Mouse (Mus musculus): ENCODE data around the gene Amt.
"Not testable (repeated sequence)": the region's sequence is repeated elsewhere in the genome, so short reads cannot be mapped to it uniquely, and the experiment has no call there.

Amt gene

DNA sequence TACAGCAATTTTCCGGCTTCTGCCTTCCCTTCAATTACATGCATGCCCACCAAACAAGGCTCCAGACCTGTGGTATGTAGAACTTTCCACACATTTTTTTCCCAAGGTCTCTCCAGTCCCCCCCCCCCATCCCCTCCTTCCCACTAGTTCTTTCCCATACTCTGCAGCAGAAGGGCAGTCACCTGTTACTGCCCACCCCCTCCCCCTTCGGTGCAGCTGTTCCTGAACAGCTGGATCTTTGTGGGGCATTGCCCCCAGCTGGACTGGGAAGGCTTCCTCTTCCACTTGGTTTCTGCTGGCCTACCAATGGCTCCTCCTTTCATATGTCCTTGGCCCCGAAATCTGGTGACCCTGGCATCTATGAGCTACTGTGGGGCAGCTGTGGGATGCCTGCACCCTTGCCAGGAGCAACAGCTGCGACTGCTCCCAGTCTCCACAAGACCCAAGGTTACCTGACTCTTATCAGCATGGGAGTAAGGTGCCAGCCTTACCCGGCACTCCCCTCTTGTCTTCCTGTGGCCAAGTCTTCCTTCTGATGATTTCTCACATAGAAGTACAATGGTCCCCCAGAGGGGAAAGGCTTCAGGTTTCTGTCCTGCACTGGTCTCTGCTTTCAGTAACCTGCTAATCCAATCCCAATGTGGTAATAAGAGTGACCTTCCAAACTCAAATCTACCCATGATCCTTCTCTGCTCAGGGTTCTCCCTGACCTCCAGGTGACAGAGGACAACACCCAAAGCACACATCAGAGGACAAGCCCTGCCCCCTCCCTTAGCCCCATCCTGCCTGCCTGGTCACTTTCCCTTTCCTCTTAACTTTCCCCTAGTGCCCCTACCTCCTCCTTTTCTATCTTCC, 21.9 kb upstream of the Amt start:
- Histone ChIP-seq H3K4me1 (replicated peaks; ENCODE audit: low read depth, low read length) (peaks cover 54% of the 10 kb centered on the region), H3K4me3 (replicated peaks; ENCODE audit: low read length) (no peak overlapping the region), H3K36me3 (ENCODE audit: insufficient read depth, low read length) (no peaks in the 10 kb centered on the region), H3K27me3 (ENCODE audit: insufficient read depth, low read length) (0 out of 2 replicates have a peak, but pooled peaks cover 3% of the 10 kb centered on the region), H3K9me3 (ENCODE audit: low read length) (no peaks in the 10 kb centered on the region)
- TF ChIP-seq CTCF (conservative IDR thresholded peaks at IDR 0.05; ENCODE audit: low read length) (no peak), NANOG (IDR thresholded peaks at IDR 0.05; ENCODE audit: borderline replicate concordance, low read length) (no peak), POU5F1 (IDR thresholded peaks at IDR 0.05; ENCODE audit: borderline replicate concordance, low read length) (no peak)

GRCm38 (mm10) chr9:108275331-108275659, 21.4 kb upstream of the Amt start:
- no peaks in the 10 kb centered on the region for H3K9me3 ChIP-seq (ENCODE audit: low read length)
- H3K4me3 ChIP-seq (replicated peaks; ENCODE audit: low read length), result no peak overlapping the region
- no peaks in the 10 kb centered on the region for H3K36me3 ChIP-seq (ENCODE audit: insufficient read depth, low read length)
- TF ChIP-seq POU5F1 (IDR thresholded peaks at IDR 0.05; ENCODE audit: borderline replicate concordance, low read length), result no peak
- TF ChIP-seq CTCF (conservative IDR thresholded peaks at IDR 0.05; ENCODE audit: low read length), result no peak
- no peak for TF ChIP-seq NANOG (IDR thresholded peaks at IDR 0.05; ENCODE audit: borderline replicate concordance, low read length)
- H3K4me1 ChIP-seq (replicated peaks; ENCODE audit: low read depth, low read length), result peaks cover 54% of the 10 kb centered on the region
- H3K27me3 ChIP-seq (ENCODE audit: insufficient read depth, low read length), result 0 out of 2 replicates have a peak, but pooled peaks cover 3% of the 10 kb centered on the region

GRCm38 (mm10) chr9:108278697-108279450, 17.8 kb upstream of the Amt start:
- Histone ChIP-seq H3K4me3 (replicated peaks; ENCODE audit: low read length) (no peak overlapping the region), H3K4me1 (replicated peaks; ENCODE audit: low read depth, low read length) (peaks cover 30% of the 10 kb centered on the region)
- TF ChIP-seq CTCF (conservative IDR thresholded peaks at IDR 0.05; ENCODE audit: low read length) (peak; percentile 96), POU5F1 (IDR thresholded peaks at IDR 0.05; ENCODE audit: borderline replicate concordance, low read length) (no peak)

GRCm38 (mm10) chr9:108280071-108280828, 16.4 kb upstream of the Amt start:
- Histone ChIP-seq H3K36me3 (ENCODE audit: insufficient read depth, low read length) (no peaks in the 10 kb centered on the region), H3K4me1 (replicated peaks; ENCODE audit: low read depth, low read length) (peaks cover 18% of the 10 kb centered on the region), H3K27me3 (ENCODE audit: insufficient read depth, low read length) (no peaks in the 10 kb centered on the region), H3K4me3 (replicated peaks; ENCODE audit: low read length) (no peak overlapping the region), H3K9me3 (ENCODE audit: low read length) (no peaks in the 10 kb centered on the region)
- no peak for TF ChIP-seq POU5F1 (IDR thresholded peaks at IDR 0.05; ENCODE audit: borderline replicate concordance, low read length)
- TF ChIP-seq NANOG (IDR thresholded peaks at IDR 0.05; ENCODE audit: borderline replicate concordance, low read length), result no peak
- TF ChIP-seq CTCF (conservative IDR thresholded peaks at IDR 0.05; ENCODE audit: low read length), result no peak

More at GRCm38 (mm10) chr9:108278697-108279450, 17.8 kb upstream of the Amt start:
- Histone ChIP-seq H3K27me3 (ENCODE audit: insufficient read depth, low read length) (no peaks in the 10 kb centered on the region), H3K36me3 (ENCODE audit: insufficient read depth, low read length) (no peaks in the 10 kb centered on the region), H3K9me3 (ENCODE audit: low read length) (no peaks in the 10 kb centered on the region)

GRCm38 (mm10) chr9:108284410-108284809, 12.2 kb upstream of the Amt start:
- H3K4me1 ChIP-seq (replicated peaks; ENCODE audit: low read depth, low read length), result peaks cover 24% of the 10 kb centered on the region
- H3K27me3 ChIP-seq (ENCODE audit: insufficient read depth, low read length), result no peaks in the 10 kb centered on the region
- no peak overlapping the region for H3K4me3 ChIP-seq (replicated peaks; ENCODE audit: low read length)
- H3K9me3 ChIP-seq (ENCODE audit: low read length), result no peaks in the 10 kb centered on the region
- no peaks in the 10 kb centered on the region for H3K36me3 ChIP-seq (ENCODE audit: insufficient read depth, low read length)
- no peak for TF ChIP-seq NANOG (IDR thresholded peaks at IDR 0.05; ENCODE audit: borderline replicate concordance, low read length)
- peak; percentile 86 for TF ChIP-seq CTCF (conservative IDR thresholded peaks at IDR 0.05; ENCODE audit: low read length)
- no peak for TF ChIP-seq POU5F1 (IDR thresholded peaks at IDR 0.05; ENCODE audit: borderline replicate concordance, low read length)

DNA sequence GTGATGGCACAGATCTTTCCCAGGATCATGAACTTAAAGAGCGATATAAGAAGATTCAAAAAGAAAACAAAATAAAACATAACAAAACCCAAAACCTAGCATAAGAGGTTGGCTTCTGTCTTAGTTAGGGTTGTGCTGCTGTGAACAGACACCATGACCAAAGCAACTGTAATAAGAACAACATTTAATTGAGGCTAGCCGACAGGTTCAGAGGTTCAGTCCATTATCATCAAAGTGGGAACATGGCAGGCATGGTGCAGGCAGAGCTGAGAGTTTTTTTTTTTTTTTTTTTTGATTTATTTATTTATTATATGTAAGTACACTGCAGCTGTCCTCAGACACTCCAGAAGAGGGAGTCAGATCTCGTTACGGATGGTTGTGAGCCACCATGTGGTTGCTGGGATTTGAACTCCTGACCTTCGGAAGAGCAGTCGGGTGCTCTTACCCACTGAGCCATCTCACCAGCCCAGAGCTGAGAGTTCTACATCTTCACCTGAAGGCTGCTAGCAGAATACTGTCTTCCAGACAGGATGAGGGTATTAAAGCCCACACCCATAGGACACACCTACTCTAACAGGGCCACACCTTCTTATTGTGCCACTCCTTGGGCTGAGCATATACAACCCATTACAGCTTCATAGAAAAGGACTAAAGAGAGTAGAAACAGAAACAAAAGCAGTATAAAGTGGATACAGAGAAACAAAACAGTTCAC, 9.0 kb upstream of the Amt start:
- not testable (repeated sequence) for H3K4me3 ChIP-seq (replicated peaks; ENCODE audit: low read length); H3K27me3 ChIP-seq (ENCODE audit: insufficient read depth, low read length); H3K36me3 ChIP-seq (ENCODE audit: insufficient read depth, low read length); H3K9me3 ChIP-seq (ENCODE audit: low read length)
- H3K4me1 ChIP-seq (replicated peaks; ENCODE audit: low read depth, low read length), result peaks cover 40% of the 10 kb centered on the region

DNA sequence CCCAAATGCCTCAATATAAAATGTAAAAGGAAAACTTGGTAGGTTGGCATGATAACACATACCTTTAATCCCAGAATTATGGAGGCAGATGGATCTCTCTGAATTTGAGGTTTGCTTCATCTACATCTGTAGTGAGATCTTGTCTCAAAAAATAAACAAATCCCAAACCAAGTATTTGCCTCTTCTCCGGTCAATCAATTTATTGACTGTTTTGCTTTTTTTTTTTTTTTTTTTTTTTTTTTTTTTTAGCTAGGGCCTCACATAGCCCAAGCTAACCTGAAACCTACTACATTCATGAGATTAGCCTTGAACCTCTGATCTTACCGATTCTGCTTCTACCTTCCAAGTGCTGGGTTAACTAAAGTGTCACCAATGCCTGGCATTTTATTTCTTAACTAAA, 7.3 kb upstream of the Amt start:
- Histone ChIP-seq H3K9me3 (ENCODE audit: low read length) (no peaks in the 10 kb centered on the region), H3K4me1 (replicated peaks; ENCODE audit: low read depth, low read length) (peaks cover 41% of the 10 kb centered on the region), H3K27me3 (ENCODE audit: insufficient read depth, low read length) (no peaks in the 10 kb centered on the region), H3K36me3 (ENCODE audit: insufficient read depth, low read length) (peaks cover 12% of the 10 kb centered on the region), H3K4me3 (replicated peaks; ENCODE audit: low read length) (peak overlapping the region; percentile 82)
- TF ChIP-seq POU5F1 (IDR thresholded peaks at IDR 0.05; ENCODE audit: borderline replicate concordance, low read length), result no peak
- no peak for TF ChIP-seq NANOG (IDR thresholded peaks at IDR 0.05; ENCODE audit: borderline replicate concordance, low read length)
- TF ChIP-seq CTCF (conservative IDR thresholded peaks at IDR 0.05; ENCODE audit: low read length), result no peak
